Mouse (Mus musculus) cerebral cortex, adult 2 months (tissue): ENCODE results near the gene Rps6kc1.

Experiments
- WGBS: fragments of 180-500 bp; shearing (Covaris S2); methylation state at CpG from one replicate; pipeline ENCODE4 v1.1.7; 2018; 5-methylcytosine and 5-hydroxymethylcytosine counted together

The Rps6kc1 gene

DNA sequence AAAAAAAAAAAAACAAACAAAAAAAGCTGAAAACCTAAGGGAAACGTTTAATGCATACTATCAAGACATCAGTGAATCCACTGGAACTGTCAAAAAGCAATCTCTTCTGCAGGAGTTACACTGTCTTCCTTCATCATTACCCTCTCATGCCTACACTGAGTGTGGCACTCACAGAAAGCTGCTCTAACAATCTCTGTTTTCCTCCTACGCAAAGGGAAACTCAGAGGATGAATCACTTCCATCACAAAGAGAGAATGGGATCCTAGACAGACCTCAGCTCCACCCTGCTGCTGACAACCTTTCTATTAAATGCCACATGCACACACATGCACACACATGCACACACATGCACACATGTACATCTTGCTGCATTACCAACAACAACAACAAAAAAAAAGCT, 75.5 kb downstream of the Rps6kc1 start:
- WGBS = 49% methylated on average over 2 of the region's 2 CpGs

DNA sequence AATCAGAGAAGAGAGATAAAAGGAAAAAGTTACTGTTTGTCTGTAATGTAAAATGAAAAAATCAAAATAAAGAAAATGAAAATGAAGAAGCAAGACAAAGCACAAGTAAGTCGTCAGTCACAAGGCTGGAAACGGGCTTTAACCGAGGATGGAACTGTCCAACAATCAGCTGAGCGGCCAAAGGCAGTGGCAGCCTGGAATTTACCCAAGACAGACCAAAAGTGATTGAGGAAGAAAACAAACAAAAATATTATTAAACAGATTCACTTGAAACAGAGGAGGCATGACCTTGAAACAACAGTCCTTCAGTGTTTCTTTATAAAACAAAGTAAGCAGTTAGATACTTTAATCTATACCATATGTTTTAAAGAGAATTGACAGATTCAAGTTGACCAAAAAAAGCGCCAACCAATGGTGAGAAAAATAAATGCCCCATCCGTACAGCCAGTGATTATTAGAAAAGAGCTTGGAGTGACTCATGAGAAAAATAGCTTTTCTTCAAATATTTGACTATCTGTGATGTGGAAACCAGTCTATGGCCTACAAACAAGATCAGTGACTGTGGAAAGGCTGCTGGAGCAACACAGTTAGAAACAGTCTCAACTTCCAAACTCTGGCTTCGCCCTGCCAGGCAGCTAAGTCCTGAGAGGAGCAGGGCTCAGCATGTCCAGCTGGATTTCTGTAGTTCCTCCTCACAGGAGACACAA, 77.2 kb downstream of the Rps6kc1 start:
- WGBS = 72% methylated on average over 7 of the region's 7 CpGs

DNA sequence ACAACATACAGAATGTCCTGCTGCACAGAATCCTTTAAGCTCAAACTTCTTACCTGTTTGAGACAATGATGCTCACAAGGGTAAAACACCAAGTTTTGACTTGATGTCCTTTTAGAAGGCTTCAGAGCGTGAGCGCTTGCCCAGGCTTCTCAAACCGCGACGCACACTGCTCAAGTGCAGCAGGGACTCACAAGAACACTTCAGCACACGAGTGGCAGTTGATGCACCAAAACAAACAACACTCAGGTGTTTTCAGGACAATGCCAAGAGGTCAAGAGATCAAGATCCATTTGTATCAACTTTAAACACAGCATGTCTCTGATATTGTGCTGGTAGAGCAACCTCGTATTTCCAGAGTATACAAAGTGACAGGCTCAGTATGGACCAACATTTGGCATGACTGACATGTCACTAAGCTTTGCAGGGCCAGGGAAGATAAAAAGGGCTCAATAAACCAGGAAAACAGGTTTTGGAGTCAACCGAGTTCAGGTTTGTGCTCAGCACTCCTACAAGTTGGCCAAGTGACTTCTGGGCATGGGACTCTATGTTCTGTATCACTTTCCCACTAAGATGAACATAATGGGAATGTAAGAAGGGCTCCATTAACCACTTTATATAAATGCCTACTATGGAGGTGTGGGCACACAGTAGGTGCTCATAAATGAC, 78.5 kb downstream of the Rps6kc1 start:
- WGBS = 93% methylated on average over 8 of the region's 8 CpGs

DNA sequence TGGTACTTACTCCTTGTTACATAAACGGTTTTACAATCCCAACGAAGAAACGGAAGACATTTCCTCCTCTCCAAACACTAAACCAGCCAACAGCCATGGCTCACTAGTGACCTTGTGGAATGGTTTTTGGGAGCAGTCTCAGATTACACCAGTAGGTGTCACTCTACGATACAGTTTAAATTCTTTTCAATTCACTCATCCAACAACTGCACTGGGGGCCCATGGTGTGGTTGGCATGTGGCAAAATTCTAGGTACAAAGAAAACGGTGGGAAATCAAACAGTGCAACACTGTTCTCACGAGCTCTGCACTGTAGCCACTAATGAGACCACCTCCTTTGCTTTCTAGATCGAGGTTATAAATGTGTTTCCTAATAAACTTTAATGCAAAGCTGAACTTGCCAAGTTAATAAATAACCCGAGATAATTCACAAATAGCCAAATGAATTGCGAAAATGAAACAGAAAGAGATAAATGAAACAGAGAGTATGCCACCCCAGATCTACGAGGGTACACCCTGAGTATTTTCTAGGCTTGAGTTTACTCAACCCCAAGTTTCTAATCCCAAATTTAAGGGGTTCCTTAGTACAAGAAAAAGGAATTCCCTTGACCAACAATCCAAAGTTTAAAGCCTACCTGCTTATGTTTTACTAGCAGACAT, 79.6 kb downstream of the Rps6kc1 start:
- WGBS = 41% methylated on average over 10 of the region's 10 CpGs

DNA sequence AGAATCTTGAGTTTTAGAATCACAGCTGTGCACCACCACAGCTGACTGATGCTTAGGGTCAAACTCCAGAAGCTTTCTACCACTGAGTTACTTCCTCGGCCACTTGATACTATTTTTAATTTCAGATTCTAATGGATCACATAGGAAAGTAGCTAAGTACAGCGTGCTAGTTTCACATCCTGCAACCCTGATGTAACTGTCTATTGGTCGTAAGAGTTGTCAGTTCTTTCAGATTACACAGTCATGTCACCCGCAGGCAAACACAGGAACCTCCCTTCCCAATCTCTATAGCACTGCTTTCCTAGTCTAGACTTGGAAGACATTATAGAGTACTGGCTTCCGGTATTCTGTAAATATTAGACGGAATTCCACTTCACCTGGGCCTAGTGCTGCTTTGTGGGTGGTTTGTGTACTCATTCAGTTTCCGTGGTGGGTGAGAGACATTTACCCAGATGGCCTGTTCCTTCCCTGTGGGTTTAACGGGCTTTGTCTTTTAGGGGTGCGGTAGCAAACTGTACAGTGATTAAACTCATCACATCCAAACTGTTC, 85.0 kb downstream of the Rps6kc1 start:
- WGBS = 71% methylated on average over 9 of the region's 9 CpGs

DNA sequence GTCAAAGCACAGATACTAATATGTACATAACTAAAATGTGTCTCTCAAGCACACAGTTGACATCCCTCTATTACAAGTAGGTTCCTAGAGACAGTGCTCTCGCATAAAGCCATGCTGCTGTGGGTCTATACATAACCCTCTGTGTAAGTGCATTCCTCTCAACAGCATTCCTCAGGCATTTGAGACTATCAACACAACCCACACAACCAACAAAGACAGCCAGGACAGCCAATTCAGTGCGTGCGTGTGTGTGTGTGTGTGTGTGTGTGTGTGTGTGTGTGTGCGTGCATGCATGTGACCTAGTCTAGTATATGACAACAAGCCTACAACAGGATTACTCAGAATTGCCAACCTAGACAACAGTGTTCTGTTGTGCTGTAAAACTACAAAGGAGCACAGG, 87.8 kb downstream of the Rps6kc1 start:
- 73% methylated on average over 4 of the region's 4 CpGs for WGBS

DNA sequence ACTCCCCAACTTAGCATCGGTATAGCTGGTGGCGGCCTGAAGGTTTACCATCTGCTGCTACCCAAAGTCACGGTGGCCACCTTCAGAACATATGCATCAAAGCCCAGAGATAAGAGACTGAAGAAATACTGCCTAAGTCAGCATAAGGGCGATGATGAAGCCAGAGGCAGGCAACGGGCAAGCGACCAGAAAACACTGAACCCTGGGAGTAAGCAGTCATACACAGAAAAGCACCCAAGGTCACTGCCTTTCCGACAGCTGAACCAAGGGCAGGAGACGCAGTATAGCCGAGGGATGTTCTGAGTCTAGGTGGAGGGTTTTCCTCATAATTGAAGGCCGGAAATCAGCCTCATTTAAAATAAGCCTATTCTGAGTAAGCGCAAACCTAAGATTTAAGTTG, 95.4 kb downstream of the Rps6kc1 start:
- 82% methylated on average over 11 of the region's 11 CpGs for WGBS

DNA sequence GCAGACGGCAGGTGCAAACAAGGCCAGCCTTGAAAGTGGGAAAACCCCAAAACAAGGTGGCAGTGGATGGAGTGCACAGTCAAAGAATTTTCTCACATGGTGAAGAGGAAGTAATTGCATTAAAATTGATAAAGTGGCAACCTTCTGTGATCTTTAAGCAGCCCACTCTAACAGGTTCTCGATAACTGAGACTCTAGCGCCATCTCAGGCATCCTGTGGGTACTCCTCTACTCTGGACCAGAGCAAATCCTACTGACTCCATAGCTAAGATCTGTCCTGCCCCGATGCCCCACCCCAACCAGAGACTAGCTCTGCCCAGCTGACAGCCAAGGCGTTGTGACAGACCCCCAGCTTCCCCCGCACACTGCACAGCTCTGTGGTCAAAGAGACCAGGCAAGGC, 101.2 kb downstream of the Rps6kc1 start:
- WGBS = 88% methylated on average over 6 of the region's 6 CpGs

DNA sequence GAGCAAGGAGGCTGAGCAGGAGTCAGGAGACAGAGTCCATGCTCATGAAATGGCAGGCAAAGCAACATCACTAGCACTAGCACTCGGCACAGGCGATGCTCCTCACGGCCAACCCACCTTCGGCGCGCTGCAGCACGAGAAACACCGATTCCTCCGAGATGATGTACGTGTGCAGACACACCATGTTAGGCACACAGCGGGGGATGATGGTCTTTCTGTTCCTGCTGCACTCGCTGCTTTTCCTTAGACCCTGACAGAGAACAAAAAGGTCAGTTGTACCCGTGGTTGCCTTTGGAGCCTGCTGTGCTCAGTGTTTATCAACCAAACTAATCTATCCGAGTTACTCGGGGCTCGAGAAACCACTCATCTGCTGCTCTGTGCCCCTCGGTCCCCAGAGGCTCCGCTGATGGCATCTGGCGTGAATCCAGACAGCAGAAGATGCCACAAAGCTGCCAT, 102.8 kb downstream of the Rps6kc1 start:
- WGBS = 42% methylated on average over 19 of the region's 19 CpGs

DNA sequence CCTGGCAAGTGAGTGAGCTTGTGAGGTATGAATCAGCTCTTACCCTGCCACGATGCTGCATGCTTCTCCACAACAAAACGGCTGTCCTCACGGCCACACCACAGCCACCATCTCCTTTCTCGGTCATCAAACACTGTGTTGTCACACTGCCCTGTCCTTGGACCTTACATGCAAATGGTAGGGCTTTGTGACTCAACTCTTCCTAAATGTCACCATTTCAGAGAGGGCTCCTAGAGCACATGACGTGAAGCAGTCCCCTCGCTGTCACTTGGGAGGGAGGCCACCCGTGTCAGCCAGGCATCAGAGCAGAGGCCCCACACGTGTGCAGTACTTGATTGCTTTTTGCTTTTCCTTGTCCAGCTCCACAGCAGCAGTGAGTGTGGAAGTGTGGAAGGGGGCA, 104.8 kb downstream of the Rps6kc1 start:
- 87% methylated on average over 8 of the region's 8 CpGs for WGBS

DNA sequence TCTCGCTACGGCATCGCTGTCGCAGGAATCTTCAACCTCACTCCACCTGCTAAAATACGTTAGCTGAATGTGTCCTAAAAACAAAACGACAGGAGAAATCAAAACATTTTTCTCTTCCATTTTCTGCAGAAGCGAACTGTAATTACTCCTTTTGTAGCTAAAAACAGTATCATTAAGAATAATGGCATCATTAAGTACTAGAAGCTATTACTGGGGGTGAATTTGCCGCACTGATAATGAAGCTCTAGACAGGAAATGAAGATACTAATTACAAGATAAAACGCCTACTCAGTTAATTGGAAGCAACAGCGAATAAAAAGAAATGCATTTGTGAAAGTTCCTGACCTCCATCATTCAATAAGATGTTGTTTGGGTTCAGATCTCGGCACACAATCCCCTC, 112.9 kb downstream of the Rps6kc1 start:
- WGBS = 79% methylated on average over 11 of the region's 11 CpGs

DNA sequence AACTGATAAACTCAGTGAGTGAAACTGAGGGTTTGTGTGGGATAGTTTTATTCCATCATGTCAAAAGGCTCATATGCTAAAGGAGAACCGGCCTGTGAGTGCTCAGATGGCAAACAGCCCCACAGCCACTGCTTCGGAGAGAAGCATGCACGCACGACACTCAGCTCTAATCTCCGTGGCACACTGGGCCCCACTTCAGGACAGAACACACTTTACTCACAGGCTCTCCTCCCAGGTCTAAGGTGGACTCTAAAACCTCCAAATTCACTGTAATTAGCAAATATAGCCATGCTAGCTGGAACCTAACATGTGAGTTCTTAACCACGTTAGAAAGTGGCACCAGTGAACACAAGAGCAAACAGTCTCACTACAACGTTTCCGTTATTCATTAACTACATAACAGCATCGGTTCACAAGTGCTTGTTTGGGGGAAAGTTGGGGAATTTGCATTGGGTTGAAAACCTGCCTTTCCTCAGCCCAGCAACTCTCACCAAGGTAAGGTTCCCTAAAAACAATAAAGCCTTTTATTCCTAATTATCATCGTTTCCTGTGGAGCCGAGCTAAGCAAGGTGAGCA, 114.0 kb downstream of the Rps6kc1 start:
- 72% methylated on average over 11 of the region's 11 CpGs for WGBS

DNA sequence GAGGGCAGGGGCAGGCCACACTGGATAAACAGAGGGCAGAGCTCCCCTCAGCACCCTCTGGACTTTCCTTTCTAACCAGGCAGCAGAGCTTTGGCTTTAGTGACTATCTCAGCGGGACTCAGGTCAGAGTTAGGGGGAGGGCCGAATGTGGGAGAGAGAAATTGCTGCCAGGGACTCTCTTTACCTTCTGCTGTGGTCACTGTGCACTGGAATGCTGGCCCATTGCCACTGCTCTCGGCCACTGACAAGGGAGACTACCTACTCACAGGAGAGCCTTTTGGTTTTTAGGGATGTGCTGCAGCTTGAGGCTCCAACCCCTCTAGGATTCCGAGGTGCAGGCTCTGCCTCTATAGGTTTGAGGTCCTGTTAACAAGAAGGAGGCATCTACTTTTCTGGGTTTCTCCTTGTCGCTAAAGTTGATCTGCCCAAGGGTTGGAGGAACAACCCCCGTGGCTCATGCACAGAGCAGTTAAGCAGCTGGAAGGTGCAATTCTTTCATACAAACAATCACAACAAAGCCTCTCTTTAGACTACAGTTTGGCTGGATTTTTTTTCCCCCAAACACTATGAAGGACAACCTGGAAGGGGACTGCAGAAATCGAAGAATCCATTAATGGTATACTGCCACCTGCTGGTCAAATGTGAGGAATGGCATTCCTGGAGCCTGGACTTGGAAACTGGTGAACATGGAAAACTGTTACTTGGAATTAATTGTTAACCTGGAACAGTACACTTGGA, 114.7 kb downstream of the Rps6kc1 start:
- WGBS = 42% methylated on average over 7 of the region's 7 CpGs

DNA sequence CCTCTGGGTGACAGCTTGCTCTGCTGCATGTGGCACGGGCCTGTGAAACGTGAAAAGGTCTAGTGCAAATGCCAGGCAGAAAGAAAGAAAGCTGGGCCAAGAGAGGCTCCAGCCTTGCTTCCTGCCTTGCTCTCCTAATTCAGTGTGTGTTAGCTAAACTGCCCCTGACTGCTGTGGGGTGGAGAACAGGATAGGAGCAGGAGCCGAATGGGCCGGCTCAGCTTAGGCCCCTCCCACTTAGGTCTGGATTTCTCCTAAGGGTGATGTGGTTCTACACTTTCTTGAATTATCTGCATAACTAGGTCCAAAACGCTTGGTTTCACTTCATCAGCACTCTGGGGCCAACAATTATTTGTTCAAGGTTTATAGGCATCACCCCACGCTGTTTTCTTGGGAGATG, 119.9 kb downstream of the Rps6kc1 start:
- WGBS = 81% methylated on average over 6 of the region's 6 CpGs

DNA sequence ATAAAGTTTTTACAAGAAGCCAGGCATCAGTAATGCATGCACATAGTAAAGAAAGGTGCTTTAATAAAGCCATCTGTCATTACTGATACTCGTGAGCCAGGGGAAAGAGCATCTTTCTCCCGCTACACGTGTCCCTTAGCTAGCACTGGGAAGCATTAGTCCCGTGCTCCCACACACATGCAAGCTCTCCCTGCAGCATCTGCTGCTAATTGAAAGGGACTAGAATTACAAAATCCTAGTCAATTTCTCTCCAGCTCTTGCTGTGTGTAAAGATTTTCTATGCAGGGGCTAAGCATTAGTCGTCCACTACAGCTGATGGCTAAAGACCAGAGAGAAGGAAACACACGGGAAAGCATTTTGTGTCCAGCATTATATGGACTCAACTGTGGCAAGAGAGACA, 120.8 kb downstream of the Rps6kc1 start:
- 67% methylated on average over 6 of the region's 6 CpGs for WGBS

DNA sequence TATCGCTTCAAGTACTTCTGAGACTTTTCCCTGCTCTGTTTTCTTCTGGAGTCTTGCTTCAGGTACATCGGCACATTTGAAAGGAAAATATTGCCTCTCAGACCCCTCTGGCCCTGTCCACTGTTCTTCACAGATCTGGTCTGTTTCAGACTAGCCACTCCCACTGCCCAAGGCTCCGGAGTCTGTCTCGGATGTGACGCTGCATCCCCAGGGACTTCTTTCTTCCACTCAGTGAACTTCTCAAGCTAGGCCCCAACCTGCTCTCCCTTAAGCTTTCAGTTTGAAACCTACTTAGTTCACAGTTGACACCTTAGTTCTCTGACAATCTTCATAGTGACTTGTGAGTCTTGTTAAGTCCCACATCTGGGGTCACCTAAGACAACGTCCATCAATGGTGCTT, 133.9 kb downstream of the Rps6kc1 start:
- 87% methylated on average over 6 of the region's 6 CpGs for WGBS

DNA sequence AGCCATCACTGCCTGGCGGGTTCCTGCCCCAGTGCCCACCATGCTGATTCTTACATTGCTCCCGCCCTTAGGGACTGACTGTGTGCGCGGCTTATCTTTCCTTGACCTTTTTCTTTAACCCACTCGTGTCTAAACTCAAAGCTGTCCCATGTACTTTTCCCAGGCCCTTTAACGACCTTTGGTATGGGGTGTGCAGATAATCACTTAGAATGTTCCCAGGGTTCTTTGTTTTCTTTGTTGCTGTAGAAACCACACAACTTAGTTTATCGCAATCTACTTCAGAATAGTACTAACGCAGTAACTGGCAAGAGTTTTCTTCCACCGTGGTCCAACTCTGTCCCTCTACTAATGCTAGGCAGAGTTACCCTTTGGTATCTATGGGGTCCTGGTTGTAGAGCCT, 135.3 kb downstream of the Rps6kc1 start:
- WGBS = 89% methylated on average over 9 of the region's 9 CpGs

DNA sequence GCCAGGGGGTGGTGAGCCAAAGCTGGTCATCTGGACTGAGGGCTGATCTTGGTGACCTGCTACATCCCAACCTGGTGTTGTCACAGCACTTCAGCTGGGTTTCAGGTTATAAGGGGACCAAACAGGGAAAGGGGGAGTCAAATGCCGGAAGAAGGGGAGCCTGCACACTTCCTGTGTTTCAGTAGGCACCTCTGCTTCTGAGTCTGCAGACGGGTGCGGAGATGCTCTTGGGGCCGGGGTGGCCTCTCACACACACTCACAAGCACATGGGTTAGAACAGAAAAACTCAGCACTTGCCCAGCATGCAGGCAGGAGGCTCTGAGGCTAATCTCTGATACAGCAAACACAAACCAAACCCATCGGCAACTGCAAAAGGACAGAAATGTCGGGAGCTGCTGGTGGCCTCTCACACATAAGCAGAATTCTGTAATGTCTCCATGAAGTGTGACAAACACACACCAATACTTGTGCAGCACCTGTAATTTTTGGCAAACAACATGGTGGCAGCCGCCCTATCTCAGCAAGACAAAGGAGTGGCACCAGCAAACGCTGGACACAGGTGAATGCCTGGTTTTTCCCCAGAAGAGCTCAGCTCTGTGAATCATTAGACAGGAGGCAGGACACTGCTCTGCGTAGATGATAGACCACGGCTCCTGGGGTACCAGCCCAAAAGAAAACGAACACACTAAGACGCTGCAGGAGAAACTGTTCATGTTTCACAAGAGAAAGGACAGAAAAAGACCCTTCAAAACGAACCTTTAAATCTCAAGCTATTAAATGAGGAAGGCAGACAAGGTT, 139.3 kb downstream of the Rps6kc1 start:
- WGBS = 88% methylated on average over 13 of the region's 13 CpGs

DNA sequence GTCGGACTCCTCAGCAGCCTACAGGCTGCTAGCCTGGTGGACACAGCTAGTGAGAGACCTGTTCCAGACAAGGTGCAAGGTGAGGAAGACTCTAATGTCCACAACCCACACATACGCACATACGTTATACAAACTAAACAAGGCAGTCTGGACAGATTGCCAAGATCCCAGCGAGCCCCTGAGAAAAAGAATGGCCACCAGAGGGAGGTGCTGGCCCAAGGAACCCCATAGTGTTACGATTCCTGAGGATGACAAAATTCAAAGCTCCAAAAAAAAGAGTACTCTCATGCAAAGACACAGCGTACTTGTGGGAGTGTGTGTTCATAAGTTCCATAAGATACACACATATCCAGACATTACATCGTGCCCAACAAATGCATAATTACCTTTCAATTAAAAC, 141.8 kb downstream of the Rps6kc1 start:
- whole genome bisulfite sequencing = 72% methylated on average over 7 of the region's 7 CpGs

DNA sequence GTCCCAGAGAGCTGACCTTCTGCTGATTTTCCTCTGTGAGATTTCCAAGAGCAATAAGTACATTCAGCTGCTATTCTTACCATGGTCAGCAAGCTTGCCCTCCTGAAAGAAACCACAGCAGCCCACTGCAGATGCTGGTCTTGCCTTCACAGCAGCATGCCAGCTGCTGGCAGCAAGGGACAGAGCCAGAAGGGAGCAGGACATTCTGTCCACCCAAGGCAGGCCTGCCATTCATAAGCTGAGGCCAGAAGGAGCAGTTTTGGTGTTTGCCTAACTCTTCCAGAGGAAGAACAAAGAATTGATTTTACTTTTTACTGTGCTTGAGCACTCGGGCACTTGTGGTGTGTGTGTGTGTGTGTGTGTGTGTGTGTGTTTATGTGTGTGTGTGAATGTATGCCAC, 143.3 kb downstream of the Rps6kc1 start:
- 39% methylated on average over 1 of the region's 1 CpGs for WGBS

DNA sequence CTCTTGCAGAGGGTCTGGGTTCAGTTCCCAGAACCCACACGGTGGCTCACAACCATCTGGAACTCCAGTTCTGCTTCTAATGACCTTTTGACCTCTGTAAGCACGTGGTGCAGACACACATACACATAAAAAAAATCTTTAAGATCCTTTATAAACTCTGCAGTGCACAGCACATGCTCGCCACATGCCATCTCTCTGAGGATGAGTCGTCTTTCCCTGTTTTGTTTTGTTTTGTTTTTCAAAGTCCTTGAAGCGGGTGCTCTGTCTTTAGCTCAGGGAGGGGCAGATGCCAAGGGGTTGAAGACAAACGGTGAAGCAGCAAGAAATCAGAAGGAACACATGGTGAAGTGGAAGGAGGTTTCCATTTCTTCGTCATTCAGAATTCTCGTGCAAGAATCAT, 143.9 kb downstream of the Rps6kc1 start:
- 52% methylated on average over 8 of the region's 8 CpGs for WGBS
